Mouse (Mus musculus) yolk sac, embryonic 10.5 days (tissue): ENCODE measurements around the gene Qrich2.
A peak's percentile ranks its signal among the peaks of the same experiment; 100 is the strongest.
"Not testable (repeated sequence)": the region's sequence is repeated elsewhere in the genome, so short reads cannot be mapped to it uniquely, and the experiment has no call there.

Experiments
- DNase-seq: peaks from one replicate; pipeline ENCODE4 v3.0.0-alpha.2; 2017; ENCODE audit warnings: low spot score

Gene Qrich2

GRCm38 (mm10) chr11:116412028-116412827, 53.8 kb downstream of the Qrich2 start:
- peak; percentile 19 for DNase-seq

GRCm38 (mm10) chr11:116411582-116411981, 54.5 kb downstream of the Qrich2 start:
- DNase-seq, result no peak

GRCm38 (mm10) chr11:116410415-116410814, 55.6 kb downstream of the Qrich2 start:
- not testable (repeated sequence) for DNase-seq

- DNase-seq, result no peak
Measured at GRCm38 (mm10) chr11:116409008-116409407, 57.0 kb downstream of the Qrich2 start.

- DNase-seq, result no peak
Measured at GRCm38 (mm10) chr11:116406231-116406728, 59.8 kb downstream of the Qrich2 start.

- no peak for DNase-seq
Measured at GRCm38 (mm10) chr11:116405601-116406000, 60.4 kb downstream of the Qrich2 start.

- no peak for DNase-seq
Measured at GRCm38 (mm10) chr11:116400560-116400959, 65.5 kb downstream of the Qrich2 start.

GRCm38 (mm10) chr11:116398348-116398677, 67.7 kb downstream of the Qrich2 start:
- DNase-seq, result no peak

- DNase-seq, result no peak
Measured at GRCm38 (mm10) chr11:116397517-116398347, 68.3 kb downstream of the Qrich2 start.

GRCm38 (mm10) chr11:116396934-116397330, 69.1 kb downstream of the Qrich2 start:
- DNase-seq, result no peak

- DNase-seq, result no peak
Measured at GRCm38 (mm10) chr11:116396276-116396933, 69.6 kb downstream of the Qrich2 start.

GRCm38 (mm10) chr11:116394769-116395168, 71.3 kb downstream of the Qrich2 start:
- no peak for DNase-seq
